ENCODE assay signal across 16 mouse cellular contexts in the genomic region with DNA sequence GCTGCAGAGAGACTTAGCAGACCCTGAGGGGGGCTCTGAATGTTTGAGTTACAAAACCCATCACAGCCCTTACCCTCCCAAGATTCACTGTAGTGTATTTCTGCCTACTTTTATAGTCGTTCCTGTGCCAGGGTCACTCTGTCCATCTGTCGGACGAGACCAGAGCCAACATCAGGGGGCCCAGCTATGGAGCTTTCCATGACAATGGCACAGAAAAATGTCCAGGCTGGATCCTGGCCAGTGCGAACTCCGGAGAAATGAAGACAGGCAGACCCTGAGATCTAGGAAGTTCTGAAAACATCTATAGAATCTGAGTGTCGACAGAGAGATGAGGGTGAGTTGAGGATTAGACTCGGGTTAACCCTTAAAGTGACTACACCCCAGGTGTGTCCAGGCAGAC. TPM values are rescaled to one million over a fixed set of nuclear protein-coding genes. Genes with fewer than 3 reads are reported as not detected.
DNase-seq lines count a peak whose midpoint lies in the region; ATAC-seq and TF ChIP-seq lines count a peak whose summit lies in the region.
"Had no signal": no experiment of that assay in that cellular context is flagged by ENCODE, and none has a peak within 500 bp of the region (broad histone marks: within the 10 kb centered on the region; RNA-seq: fewer than 3 reads in every experiment).

No protein-coding gene starts in this region.

- H3K4me1 ChIP-seq in heart, embryonic 15.5 days (replicated peaks): peaks cover 41% of the 10 kb centered on the region
- H3K4me1 ChIP-seq in spleen, adult 2 months (ENCODE audit: control insufficient read depth, insufficient read depth, insufficient read length): peaks cover 52% of the 10 kb centered on the region

- DNase-seq in adrenal gland, postnatal 25 days: peak; percentile 43
- DNase-seq in adrenal gland, postnatal 4 days (ENCODE audit: low spot score in 2 of 2): no peak
- DNase-seq in heart, postnatal 36 days: no peak
- DNase-seq in kidney, postnatal 4 days: peak; percentile 24 to 32
- DNase-seq in kidney, adult 9 months: no peak
- no peak for DNase-seq in spleen, adult 2 months (ENCODE audit: low read depth in 1 of 2, low spot score in 2 of 2)
- no peak for DNase-seq in spleen, adult 12 weeks (ENCODE audit: low spot score)
- DNase-seq: gastrocnemius, postnatal 25 days; midbrain, embryonic 14.5 days; thymus, postnatal 36 days had no signal

- H3K36me3 ChIP-seq in heart, embryonic 15.5 days: no peaks in the 10 kb centered on the region
- H3K36me3 ChIP-seq in spleen, adult 2 months (ENCODE audit: control insufficient read depth, insufficient read depth, low read length): peaks cover 10% of the 10 kb centered on the region
- H3K36me3 ChIP-seq: embryonic facial prominence, embryonic 10.5 days had no signal

- H3K4me3 ChIP-seq in heart, embryonic 15.5 days: no peak overlapping the region
- H3K4me3 ChIP-seq in spleen, adult 2 months (ENCODE audit: extremely low read depth, insufficient read depth, insufficient read length): no peak overlapping the region
- H3K4me3 ChIP-seq: embryonic facial prominence, embryonic 10.5 days; forebrain, embryonic 13.5 days had no signal

- no peak for TF ChIP-seq CTCF in spleen, adult 2 months (IDR thresholded peaks at IDR 0.05; ENCODE audit: extremely low read depth, insufficient read depth, insufficient read length, insufficient replicate concordance)

- no peak overlapping the region for H3K4me2 ChIP-seq in heart, embryonic 15.5 days
- H3K4me2 ChIP-seq: forebrain, embryonic 13.5 days had no signal

- TF ChIP-seq POLR2A in spleen, adult 2 months (IDR thresholded peaks at IDR 0.05; ENCODE audit: low read depth, low read length): no peak

- intact Hi-C loops in heart, postnatal 36 days (cut with DNase I): no loop called here

- H3K9ac ChIP-seq in heart, embryonic 15.5 days: no peak overlapping the region
- H3K9ac ChIP-seq: forebrain, embryonic 13.5 days; liver, embryonic 14.5 days had no signal

- H3K27ac ChIP-seq in heart, embryonic 15.5 days: peak overlapping the region; percentile 31; the same call in 1 of the 2 replicates
- peak overlapping the region; percentile 7; the same call in 1 of the 2 replicates for H3K27ac ChIP-seq in spleen, adult 2 months (ENCODE audit: insufficient read depth, low read length)
- H3K27ac ChIP-seq: embryonic facial prominence, embryonic 10.5 days; forebrain, embryonic 13.5 days; kidney, postnatal 0 days; liver, embryonic 14.5 days had no signal

- no peaks in the 10 kb centered on the region for H3K27me3 ChIP-seq in heart, embryonic 15.5 days
- no peaks in the 10 kb centered on the region for H3K27me3 ChIP-seq in spleen, adult 2 months (ENCODE audit: control insufficient read depth, insufficient read depth, low read length)
- H3K27me3 ChIP-seq: CH12.LX; forebrain, embryonic 13.5 days had no signal

- 33% methylated on average over 7 of the region's 7 CpGs for WGBS in heart, embryonic 15.5 days
- WGBS in spleen, adult 2 months: 88% methylated on average over 7 of the region's 7 CpGs

- ATAC-seq in heart, embryonic 15.5 days (replicated peaks; ENCODE audit: insufficient number of reproducible peaks, insufficient read depth, low FRiP score, low read depth): no peak
- ATAC-seq: forebrain, embryonic 13.5 days had no signal

- H3K9me3 ChIP-seq in heart, embryonic 15.5 days (replicated peaks): no peaks in the 10 kb centered on the region
- H3K9me3 ChIP-seq: embryonic facial prominence, embryonic 10.5 days; forebrain, embryonic 13.5 days had no signal

RNA-seq across cellular contexts. Expression of a gene that starts 55.1 kb away (rescaled TPM):
- 45.0 and 45.5 TPM in 2 replicates for total RNA-seq in adrenal gland, postnatal 25 days (2021)
- total RNA-seq in adrenal gland, postnatal 4 days (2021): 10 to 100 TPM; 31.5 to 33.0 TPM
- 12.0 and 12.7 TPM in 2 replicates for polyA plus RNA-seq in heart, embryonic 15.5 days (2015; fragmentation: Nextera tagmentation; extraction: Ambion mirVana)
- 10 to 100 TPM; 40.1 to 42.1 TPM for total RNA-seq in heart, postnatal 36 days (2021)
- polyA plus RNA-seq in spleen, adult 2 months (2012; rRNA removed): 5.8 and 6.6 TPM in 2 replicates

Comparison
In these comparisons a context has a peak if more than half of its experiments do, and no peak if none do; other contexts are left out.
1. DNase-seq: peak in adrenal gland, postnatal 25 days (single experiment) and kidney, postnatal 4 days (2 of 2); none in adrenal gland, postnatal 4 days (0 of 2), heart, postnatal 36 days (0 of 2), kidney, adult 9 months (single experiment), spleen, adult 2 months (0 of 2) and spleen, adult 12 weeks (single experiment).